Mouse (Mus musculus) kidney, adult 2 months (tissue): Measurements from ENCODE around the gene Rtl1. TPM values are rescaled to one million over a fixed set of nuclear protein-coding genes. Genes with fewer than 3 reads are reported as not detected.

Experiments used
- DNase-seq: peaks from one replicate; pipeline ENCODE4 v3.0.0; 2021
- H3K27ac ChIP-seq: fragments of 200-500 bp; 2 replicates; pipeline ENCODE4 v1.5.1; 2012; ENCODE audit warnings: low read depth, low read length, control low read depth, inconsistent platforms; ENCODE audit not compliant: insufficient read depth
- H3K27me3 ChIP-seq: fragments of 200-500 bp; replicated peaks from 2 replicates; pipeline ENCODE4 v1.6.1; 2012; ENCODE audit warnings: mild to moderate bottlenecking, moderate library complexity, low read length, inconsistent platforms; ENCODE audit not compliant: control insufficient read depth, insufficient read depth
- H3K36me3 ChIP-seq: fragments of 200-500 bp; 2 replicates; pipeline ENCODE4 v1.6.1; 2012; ENCODE audit warnings: mild to moderate bottlenecking, moderate library complexity, low read length, inconsistent platforms; ENCODE audit not compliant: control insufficient read depth, insufficient read depth
- H3K4me1 ChIP-seq: fragments of 200-500 bp; 2 replicates; pipeline ENCODE4 v1.6.1; 2011; ENCODE audit warnings: low read length; ENCODE audit not compliant: control insufficient read depth, insufficient read depth
- H3K4me3 ChIP-seq: fragments of 200-500 bp; 2 replicates; pipeline ENCODE4 v1.5.1; 2011; ENCODE audit warnings: mild to moderate bottlenecking, low read depth, low read length, control low read depth; ENCODE audit not compliant: insufficient read depth
- CTCF ChIP-seq: fragments of 200-500 bp; conservative IDR thresholded peaks from 2 replicates; pipeline ENCODE4 v1.5.1; 2011; ENCODE audit warnings: low read depth, mild to moderate bottlenecking, control low read depth, low read length, moderate library complexity, mixed read lengths; ENCODE audit not compliant: insufficient read depth, insufficient read length
- POLR2A ChIP-seq: fragments of 200-500 bp; IDR thresholded peaks from one replicate; pipeline ENCODE4 v1.6.1; 2011; ENCODE audit warnings: low read depth, low read length, control low read depth
- WGBS: fragments of 180-500 bp; shearing (Covaris S2); methylation state at CpG from one replicate; pipeline ENCODE4 v1.1.7; 2018; 5-methylcytosine and 5-hydroxymethylcytosine counted together
- polyA plus RNA-seq: library from polyadenylated mRNA; depleted of rRNA; stranded (reverse); fragments of >200 nt; gene quantifications from 2 replicates; pipeline ENCODE4 v1.2.3, GENCODE M21; 2012; rRNA removed

Rtl1 gene
- polyA plus RNA-seq: 0.02 and 0.07 TPM in 2 replicates

GRCm38 (mm10) chr12:109600230-109600629, at the start of gene Rtl1:
Gene Rtl1 (minus strand): TSS chr12:109600330.
- TF ChIP-seq POLR2A (no peak), CTCF (no peak)
- no peaks in the 10 kb centered on the region for H3K36me3 ChIP-seq

DNA sequence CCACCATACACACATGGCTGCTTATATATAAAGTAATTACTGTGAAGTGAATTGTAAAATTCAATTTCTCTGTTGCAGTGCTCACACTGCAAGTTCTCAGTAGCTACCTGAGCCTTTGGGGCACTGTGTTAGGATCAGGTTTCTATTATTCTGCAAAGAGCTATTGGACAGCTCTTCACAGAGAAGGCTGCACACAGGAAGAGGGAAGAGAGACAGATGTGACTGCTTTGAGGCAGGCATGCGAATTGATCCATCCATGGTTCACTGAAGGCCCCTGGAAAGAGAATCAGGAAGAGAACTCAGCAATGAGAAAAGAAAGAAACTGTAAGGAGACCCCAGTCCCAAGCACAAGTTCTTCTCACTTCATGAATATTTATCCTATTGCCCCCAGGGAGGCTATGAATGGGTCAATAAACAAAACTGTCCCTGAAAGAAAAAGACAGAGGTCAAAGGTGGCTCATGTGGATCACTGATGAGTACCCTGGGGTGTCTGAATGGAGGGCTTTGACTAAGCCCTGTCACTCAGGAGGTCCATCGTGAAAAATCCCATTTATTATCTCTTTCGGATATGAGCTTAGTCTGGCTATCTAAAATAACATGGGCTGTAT, 40.5 kb upstream of the Rtl1 start:
- Histone ChIP-seq H3K4me3 (no peak overlapping the region), H3K4me1 (no peaks in the 10 kb centered on the region), H3K27me3 (no peaks in the 10 kb centered on the region), H3K36me3 (no peaks in the 10 kb centered on the region), H3K27ac (no peak overlapping the region)
- TF ChIP-seq CTCF: no peak
- TF ChIP-seq POLR2A: no peak
- WGBS: 50% methylated on average over 3 of the region's 3 CpGs
- no peak for DNase-seq

More at GRCm38 (mm10) chr12:109600230-109600629, at the start of gene Rtl1:
- Histone ChIP-seq H3K4me3 (no peak within 1 kb of the TSS), H3K27ac (no peak within 1 kb of the TSS), H3K27me3 (no peaks in the 10 kb centered on the region), H3K4me1 (no peaks in the 10 kb centered on the region)
- DNase-seq: no peak
- 85% methylated on average over 7 of the region's 7 CpGs for WGBS

GRCm38 (mm10) chr12:109632035-109632434, 31.9 kb upstream of the Rtl1 start:
- DNase-seq: no peak
- H3K27ac ChIP-seq: no peak overlapping the region
- 65% methylated on average over 3 of the region's 3 CpGs for WGBS
- H3K4me3 ChIP-seq: no peak overlapping the region
- no peak for TF ChIP-seq CTCF
- TF ChIP-seq POLR2A: no peak
- no peaks in the 10 kb centered on the region for H3K36me3 ChIP-seq
- H3K27me3 ChIP-seq: no peaks in the 10 kb centered on the region
- H3K4me1 ChIP-seq: no peaks in the 10 kb centered on the region; the same call in 1 of the 2 replicates

DNA sequence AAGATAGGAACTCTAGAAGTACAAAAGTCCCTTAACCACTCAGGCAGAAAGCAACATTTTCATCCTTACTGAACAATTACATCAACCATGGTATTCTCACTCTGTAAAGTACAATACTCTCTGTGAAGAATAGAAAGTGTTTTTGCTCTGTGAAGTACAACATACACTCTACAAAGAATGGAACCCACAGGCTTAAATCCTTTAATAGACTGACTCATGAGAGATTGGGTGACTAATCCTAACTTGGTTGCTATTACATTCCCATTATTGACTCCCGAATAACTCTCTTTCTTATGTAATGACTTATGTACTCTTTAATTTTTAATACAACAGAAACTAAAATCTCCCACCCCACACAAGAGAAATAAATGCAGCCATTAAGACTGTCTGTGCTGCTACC, 28.8 kb upstream of the Rtl1 start:
- Histone ChIP-seq H3K4me3 (no peak overlapping the region), H3K4me1 (no peaks in the 10 kb centered on the region; the same call in 1 of the 2 replicates), H3K36me3 (no peaks in the 10 kb centered on the region), H3K27ac (no peak overlapping the region), H3K27me3 (no peaks in the 10 kb centered on the region)
- TF ChIP-seq POLR2A: no peak
- no peak for DNase-seq
- WGBS: 72% methylated on average over 1 of the region's 1 CpGs

DNA sequence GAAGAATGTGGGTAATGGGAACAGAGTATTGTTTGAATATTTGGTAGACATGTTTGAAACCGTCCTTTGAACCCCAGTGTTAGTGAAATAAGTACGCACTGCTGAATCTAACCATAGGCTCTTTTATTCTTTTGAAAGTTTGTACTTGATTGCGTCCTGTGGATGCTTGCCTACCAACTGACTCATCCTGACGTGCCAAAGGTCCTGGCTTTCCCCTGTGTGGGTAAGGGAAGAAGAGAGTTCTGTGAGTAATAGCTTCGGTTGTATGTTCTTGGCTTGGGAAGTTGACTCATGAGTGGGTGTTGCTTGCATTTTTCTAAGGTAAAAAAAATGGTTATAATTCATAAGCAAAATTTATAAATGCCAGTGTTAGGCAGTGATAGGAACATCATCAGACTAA, 26.8 kb upstream of the Rtl1 start:
- H3K27me3 ChIP-seq: no peaks in the 10 kb centered on the region
- H3K36me3 ChIP-seq: no peaks in the 10 kb centered on the region
- H3K27ac ChIP-seq: no peak overlapping the region
- TF ChIP-seq POLR2A: no peak
- TF ChIP-seq CTCF: no peak
- H3K4me1 ChIP-seq: no peaks in the 10 kb centered on the region; the same call in 1 of the 2 replicates
- no peak for DNase-seq
- H3K4me3 ChIP-seq: no peak overlapping the region
- WGBS: 87% methylated on average over 5 of the region's 5 CpGs

DNA sequence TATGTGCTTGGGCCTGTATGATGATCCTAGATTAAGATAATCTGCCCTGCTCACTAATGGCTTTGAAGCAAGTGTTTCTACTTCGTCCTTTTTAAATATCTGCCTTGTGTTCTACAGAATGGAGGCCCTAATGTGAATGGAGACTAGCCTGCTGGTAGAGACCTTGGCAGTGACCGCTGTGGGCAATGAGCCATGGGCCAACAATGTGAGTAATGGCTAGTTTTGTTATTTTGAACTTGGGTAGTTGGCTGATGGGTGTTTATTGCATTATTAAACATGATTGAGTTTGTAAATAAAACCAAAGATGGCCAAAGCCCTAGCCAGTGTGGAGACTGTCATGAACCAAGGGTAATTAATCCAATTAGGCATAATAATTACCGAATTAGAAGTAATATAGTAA, 20.1 kb upstream of the Rtl1 start:
- 77% methylated on average over 3 of the region's 3 CpGs for WGBS
- H3K4me3 ChIP-seq: no peak overlapping the region
- H3K36me3 ChIP-seq: no peaks in the 10 kb centered on the region
- TF ChIP-seq POLR2A (no peak), CTCF (no peak)
- H3K4me1 ChIP-seq: no peaks in the 10 kb centered on the region
- no peaks in the 10 kb centered on the region for H3K27me3 ChIP-seq
- H3K27ac ChIP-seq: no peak overlapping the region
- no peak for DNase-seq

GRCm38 (mm10) chr12:109617993-109618392, 17.9 kb upstream of the Rtl1 start:
- H3K27me3 ChIP-seq: no peaks in the 10 kb centered on the region
- TF ChIP-seq CTCF (no peak), POLR2A (no peak)
- H3K4me3 ChIP-seq: no peak overlapping the region
- H3K27ac ChIP-seq: no peak overlapping the region
- 80% methylated on average over 14 of the region's 14 CpGs for WGBS
- H3K4me1 ChIP-seq: no peaks in the 10 kb centered on the region
- no peaks in the 10 kb centered on the region for H3K36me3 ChIP-seq
- no peak for DNase-seq

GRCm38 (mm10) chr12:109617126-109617525, 17.0 kb upstream of the Rtl1 start:
- TF ChIP-seq CTCF: no peak
- TF ChIP-seq POLR2A: no peak
- Histone ChIP-seq H3K4me3 (no peak overlapping the region), H3K36me3 (no peaks in the 10 kb centered on the region), H3K27ac (no peak overlapping the region), H3K27me3 (no peaks in the 10 kb centered on the region), H3K4me1 (no peaks in the 10 kb centered on the region)
- DNase-seq: no peak
- WGBS: 31% methylated on average over 15 of the region's 15 CpGs
